Mouse (Mus musculus) thymus, adult 18-20 months (tissue): ENCODE measurements around the gene Trpv1.

Experiments used
- DNase-seq, 2 experiments: peaks; one replicate each; pipeline ENCODE4 v3.0.0; 2022; ENCODE audit warnings: mixed read lengths in 2 of 2

Gene Trpv1

GRCm38 (mm10) chr11:73233992-73234391 is at the start of gene Trpv1:
Gene Trpv1 (plus strand): TSS chr11:73234292.
- no peak for DNase-seq

GRCm38 (mm10) chr11:73185872-73186615 is 48.0 kb upstream of the Trpv1 start:
- DNase-seq, result no peak

GRCm38 (mm10) chr11:73187231-73187630 is 46.9 kb upstream of the Trpv1 start:
- DNase-seq, result no peak

- DNase-seq, result no peak
Observed at GRCm38 (mm10) chr11:73193047-73193446, 41.0 kb upstream of the Trpv1 start.

GRCm38 (mm10) chr11:73194444-73194843 is 39.6 kb upstream of the Trpv1 start:
- DNase-seq, result no peak

- no peak for DNase-seq
Observed at GRCm38 (mm10) chr11:73198190-73198589, 35.9 kb upstream of the Trpv1 start.

- DNase-seq, result peak; percentile 72 to 82
Observed at GRCm38 (mm10) chr11:73198603-73199229, 35.4 kb upstream of the Trpv1 start, which contains the start of gene Ctns. Gene Ctns (minus strand): TSS chr11:73199042.

GRCm38 (mm10) chr11:73199230-73199712 is 34.8 kb upstream of the Trpv1 start, which contains the start of gene Shpk:
Gene Shpk (plus strand): TSS chr11:73199460.
- DNase-seq, result peak; percentile 92 to 95

- peak in 1 of 2 experiments; percentile 38 for DNase-seq
Observed at GRCm38 (mm10) chr11:73199879-73200278, 34.2 kb upstream of the Trpv1 start.

GRCm38 (mm10) chr11:73201021-73201420 is 33.1 kb upstream of the Trpv1 start:
- no peak for DNase-seq

- no peak for DNase-seq
Observed at GRCm38 (mm10) chr11:73201597-73201996, 32.5 kb upstream of the Trpv1 start.

- DNase-seq, result no peak
Observed at GRCm38 (mm10) chr11:73203895-73204294, 30.2 kb upstream of the Trpv1 start.

- DNase-seq, result no peak
Observed at GRCm38 (mm10) chr11:73205194-73205593, 28.9 kb upstream of the Trpv1 start.

GRCm38 (mm10) chr11:73207621-73208020 is 26.5 kb upstream of the Trpv1 start:
- no peak for DNase-seq

GRCm38 (mm10) chr11:73213956-73214355 is 20.1 kb upstream of the Trpv1 start:
- no peak for DNase-seq

- DNase-seq, result no peak
Observed at GRCm38 (mm10) chr11:73219671-73220070, 14.4 kb upstream of the Trpv1 start.

- DNase-seq, result no peak
Observed at GRCm38 (mm10) chr11:73220651-73221050, 13.4 kb upstream of the Trpv1 start.

GRCm38 (mm10) chr11:73222846-73223245 is 11.2 kb upstream of the Trpv1 start:
- no peak for DNase-seq

- no peak for DNase-seq
Observed at GRCm38 (mm10) chr11:73223966-73224365, 10.1 kb upstream of the Trpv1 start.

GRCm38 (mm10) chr11:73225856-73226255 is 8.2 kb upstream of the Trpv1 start:
- DNase-seq, result no peak

GRCm38 (mm10) chr11:73228881-73229280 is 5.2 kb upstream of the Trpv1 start:
- DNase-seq, result no peak

- no peak for DNase-seq
Observed at GRCm38 (mm10) chr11:73230081-73230480, 4.0 kb upstream of the Trpv1 start.

- no peak for DNase-seq
Observed at GRCm38 (mm10) chr11:73232513-73232912, 1.6 kb upstream of the Trpv1 start.
